ENCODE assay signal across 7 mouse cellular contexts in genomic region chr11:53849588-53850320, GRCm38 (mm10). TPM values are rescaled to one million over a fixed set of nuclear protein-coding genes. Genes with fewer than 3 reads are reported as not detected.
DNase-seq lines count a peak whose midpoint lies in the region; ATAC-seq lines count a peak whose summit lies in the region.

No protein-coding gene starts in this region.

- 0 out of 2 replicates have a peak overlapping the region, but pooled peaks have one; percentile 6 for H3K4me2 ChIP-seq in intestine, embryonic 14.5 days (ENCODE audit: low read length)
- peak overlapping the region; percentile 6; the same call in 1 of the 2 replicates for H3K4me2 ChIP-seq in midbrain, embryonic 14.5 days (ENCODE audit: low read length)

- H3K27me3 ChIP-seq in intestine, embryonic 14.5 days (replicated peaks; ENCODE audit: control insufficient read depth, insufficient read depth, low read length): no peaks in the 10 kb centered on the region
- H3K27me3 ChIP-seq in midbrain, embryonic 14.5 days (ENCODE audit: control insufficient read depth, insufficient read depth, low read length): no peaks in the 10 kb centered on the region

- ATAC-seq in intestine, embryonic 14.5 days (replicated peaks; ENCODE audit: low FRiP score, low TSS enrichment, low read depth): peak; percentile 75; the same call in 1 of the 2 replicates
- ATAC-seq in midbrain, embryonic 14.5 days (ENCODE audit: low FRiP score, low TSS enrichment): no peak

- 32% methylated on average over 9 of the region's 9 CpGs for WGBS in intestine, embryonic 14.5 days
- WGBS in midbrain, embryonic 14.5 days: 32% methylated on average over 9 of the region's 9 CpGs

- H3K4me1 ChIP-seq in intestine, embryonic 14.5 days (replicated peaks; ENCODE audit: control insufficient read depth, insufficient read depth, low read length): peaks cover 13% of the 10 kb centered on the region
- 0 out of 2 replicates have a peak, but pooled peaks cover 4% of the 10 kb centered on the region for H3K4me1 ChIP-seq in midbrain, embryonic 14.5 days (ENCODE audit: control insufficient read depth, insufficient read depth, low read length)

- peak; percentile 69 for DNase-seq in adrenal gland, adult 8-10 months
- peak; percentile 79 for DNase-seq in embryo, embryonic 10 days (ENCODE audit: low spot score)
- peak; percentile 87 for DNase-seq in gastrocnemius, postnatal 14 days
- DNase-seq in intestine, embryonic 14.5 days (ENCODE audit: low spot score): peak; percentile 82
- DNase-seq in left cerebral cortex, postnatal 4 days: peak; percentile 81
- peak; percentile 86 for DNase-seq in midbrain, embryonic 14.5 days
- peak; percentile 39 for DNase-seq in spleen, adult 12 weeks (ENCODE audit: low spot score)

- no peaks in the 10 kb centered on the region for H3K36me3 ChIP-seq in intestine, embryonic 14.5 days (ENCODE audit: control insufficient read depth, insufficient read depth, low read length)
- H3K36me3 ChIP-seq in midbrain, embryonic 14.5 days (ENCODE audit: control insufficient read depth, insufficient read depth, low read length): no peaks in the 10 kb centered on the region

- no peak overlapping the region for H3K9ac ChIP-seq in intestine, embryonic 14.5 days (ENCODE audit: low read length)
- no peak overlapping the region for H3K9ac ChIP-seq in midbrain, embryonic 14.5 days (replicated peaks; ENCODE audit: low read length)

- no peak overlapping the region for H3K27ac ChIP-seq in intestine, embryonic 14.5 days (ENCODE audit: low read depth)
- H3K27ac ChIP-seq in midbrain, embryonic 14.5 days (replicated peaks; ENCODE audit: low read depth, low read length): no peak overlapping the region

- intact Hi-C loops in gastrocnemius, postnatal 14 days (cut with DNase I; ENCODE audit: low total_unique reads): loop anchor here (5.0 kb wide), 2 partner anchors 82 to 92 kb away; no protein-coding TSS in a partner anchor
- intact Hi-C loops in left cerebral cortex, postnatal 4 days (cut with DNase I): loop anchor here (5.0 kb wide), 1 partner anchor 112 kb away; no protein-coding TSS in a partner anchor

- no peak overlapping the region for H3K4me3 ChIP-seq in intestine, embryonic 14.5 days (ENCODE audit: low read depth, low read length)
- no peak overlapping the region for H3K4me3 ChIP-seq in midbrain, embryonic 14.5 days (replicated peaks; ENCODE audit: low read depth, low read length)

- H3K9me3 ChIP-seq in intestine, embryonic 14.5 days (ENCODE audit: control insufficient read depth, low read length): no peaks in the 10 kb centered on the region
- H3K9me3 ChIP-seq in midbrain, embryonic 14.5 days (ENCODE audit: control insufficient read depth, low read length): no peaks in the 10 kb centered on the region

RNA-seq across cellular contexts. Expression of gene Gm12216, which starts 9.3 kb away (rescaled TPM):
- total RNA-seq in adrenal gland, adult 8-10 months (2022): 10 to 100 TPM in 2 of 4 experiments, 1 to 10 TPM in 2; 4.1 to 12.6 (median 9.8) TPM
- total RNA-seq in gastrocnemius, postnatal 14 days (2021): 1 to 10 TPM; 2.1 to 3.7 TPM
- 1.4 and 1.9 TPM in 2 replicates for polyA plus RNA-seq in intestine, embryonic 14.5 days (2014; fragmentation: Nextera tagmentation; extraction: Ambion mirVana)
- total RNA-seq in left cerebral cortex, postnatal 4 days (2021): 1 to 10 TPM; 1.1 to 1.3 TPM
- 0.26 and 0.57 TPM in 2 replicates for polyA plus RNA-seq in midbrain, embryonic 14.5 days (2014; fragmentation: Nextera tagmentation; extraction: Ambion mirVana)

RNA-seq across cellular contexts. Expression of gene Slc22a5, which starts 41.7 kb away (rescaled TPM):
- total RNA-seq in adrenal gland, adult 8-10 months (2022): 10 to 100 TPM; 36.9 to 47.9 (median 43.8) TPM
- 10 to 100 TPM; 11.1 to 11.2 TPM for total RNA-seq in gastrocnemius, postnatal 14 days (2021)
- polyA plus RNA-seq in intestine, embryonic 14.5 days (2014; fragmentation: Nextera tagmentation; extraction: Ambion mirVana): 9.4 and 11.8 TPM in 2 replicates
- total RNA-seq in left cerebral cortex, postnatal 4 days (2021): 10 to 100 TPM; 17.2 to 19.6 TPM
- 8.6 and 8.8 TPM in 2 replicates for polyA plus RNA-seq in midbrain, embryonic 14.5 days (2014; fragmentation: Nextera tagmentation; extraction: Ambion mirVana)
